Mouse (Mus musculus) erythroblast, embryonic 14.5 days (primary cell): ENCODE results near the gene Sap30l.

Source experiments
- GATA1 ChIP-seq: IDR thresholded peaks from 2 replicates; pipeline ENCODE4 v1.6.1; 2012; ENCODE audit warnings: low read length, inconsistent platforms, mixed read lengths
- TAL1 ChIP-seq: IDR thresholded peaks from 3 replicates; pipeline ENCODE4 v1.6.1; 2012; ENCODE audit warnings: low read length, inconsistent platforms, mixed read lengths

- TF ChIP-seq GATA1 (no peak), TAL1 (no peak)
These were observed 6.4 kb upstream of the Sap30l start for GRCm38 (mm10) chr11:57795086-57795485.
